Mouse (Mus musculus): Measurements from ENCODE around the gene Banp. TPM values are rescaled to one million over a fixed set of nuclear protein-coding genes. Genes with fewer than 3 reads are reported as not detected.

Gene Banp
- polyA plus RNA-seq, 1 experiment from 2014 or later = 25.3 TPM

GRCm38 (mm10) chr8:121909663-121910062 is 39.9 kb upstream of the Banp start:
- Histone ChIP-seq H3K27ac (no peak overlapping the region), H3K9me3 (replicated peaks) (no peaks in the 10 kb centered on the region), H3K4me1 (replicated peaks) (peaks cover 29% of the 10 kb centered on the region), H3K27me3 (no peaks in the 10 kb centered on the region; the same call in 1 of the 2 replicates), H3K36me3 (no peaks in the 10 kb centered on the region), H3K4me3 (no peak overlapping the region), H3K4me2 (peak overlapping the region; percentile 22; the same call in 1 of the 2 replicates), H3K9ac (no peak overlapping the region)
- no peak for ATAC-seq (replicated peaks; ENCODE audit: insufficient number of reproducible peaks, insufficient read depth, low FRiP score, low read depth)
- 2% methylated on average over 6 of the region's 6 CpGs for WGBS

DNA sequence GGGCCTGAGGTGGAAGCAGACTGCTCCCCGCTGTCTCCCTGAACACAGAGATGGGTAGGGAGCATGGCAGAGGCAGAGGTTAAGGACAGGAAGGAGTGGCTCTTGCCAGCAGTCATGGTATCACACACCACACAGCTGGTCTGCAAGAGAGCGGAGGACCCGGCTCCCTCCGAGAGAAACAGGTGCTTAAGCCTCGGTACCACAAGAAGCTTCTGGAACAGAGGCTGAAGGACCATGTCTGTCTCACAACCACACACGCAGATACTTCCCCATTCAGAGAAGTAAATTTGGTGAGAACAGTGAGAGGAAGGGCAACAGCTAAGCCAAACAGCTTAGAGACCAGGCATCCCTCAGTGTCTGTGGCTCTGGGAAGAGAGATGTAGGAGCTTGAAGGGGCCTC is 38.1 kb upstream of the Banp start:
- H3K36me3 ChIP-seq = no peaks in the 10 kb centered on the region
- peaks cover 3% of the 10 kb centered on the region; the same call in 1 of the 2 replicates for H3K27me3 ChIP-seq
- no peak overlapping the region for H3K27ac ChIP-seq
- 84% methylated on average over 6 of the region's 6 CpGs for WGBS
- H3K9ac ChIP-seq = no peak overlapping the region
- ATAC-seq (replicated peaks; ENCODE audit: insufficient number of reproducible peaks, insufficient read depth, low FRiP score, low read depth) = no peak
- peaks cover 19% of the 10 kb centered on the region for H3K4me1 ChIP-seq (replicated peaks)
- no peak overlapping the region for H3K4me3 ChIP-seq
- H3K9me3 ChIP-seq (replicated peaks) = no peaks in the 10 kb centered on the region
- H3K4me2 ChIP-seq = no peak overlapping the region

DNA sequence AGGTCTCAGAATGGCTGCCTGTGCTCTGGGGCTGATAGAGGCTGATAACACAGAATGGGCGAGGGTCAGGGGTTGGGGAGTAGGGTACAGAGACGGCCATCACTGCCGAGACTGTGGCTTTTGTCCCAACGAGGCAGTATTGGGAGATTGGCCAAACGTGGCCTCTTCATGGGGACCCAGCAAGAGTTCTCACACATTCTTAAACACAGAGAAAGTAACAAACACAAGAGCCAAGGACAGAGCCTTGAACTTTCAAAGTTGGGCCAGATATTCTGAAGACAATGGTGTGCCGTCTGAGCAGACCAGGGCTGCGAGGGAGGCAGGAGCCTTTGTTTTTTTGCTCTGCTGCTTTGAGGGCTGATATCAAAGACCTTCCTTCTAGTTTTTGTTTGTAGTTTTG is 37.6 kb upstream of the Banp start:
- Histone ChIP-seq H3K4me3 (no peak overlapping the region), H3K36me3 (no peaks in the 10 kb centered on the region), H3K9me3 (replicated peaks) (no peaks in the 10 kb centered on the region), H3K9ac (no peak overlapping the region), H3K4me1 (replicated peaks) (peaks cover 13% of the 10 kb centered on the region), H3K4me2 (no peak overlapping the region), H3K27me3 (peaks cover 3% of the 10 kb centered on the region; the same call in 1 of the 2 replicates), H3K27ac (no peak overlapping the region)
- 57% methylated on average over 7 of the region's 7 CpGs for WGBS
- no peak for ATAC-seq (replicated peaks; ENCODE audit: insufficient number of reproducible peaks, insufficient read depth, low FRiP score, low read depth)

GRCm38 (mm10) chr8:121912831-121913230 is 36.7 kb upstream of the Banp start:
- peaks cover 12% of the 10 kb centered on the region for H3K4me1 ChIP-seq (replicated peaks)
- 64% methylated on average over 3 of the region's 3 CpGs for WGBS
- H3K36me3 ChIP-seq = no peaks in the 10 kb centered on the region
- H3K9me3 ChIP-seq (replicated peaks) = no peaks in the 10 kb centered on the region
- H3K4me3 ChIP-seq = no peak overlapping the region
- H3K9ac ChIP-seq = no peak overlapping the region
- no peak for ATAC-seq (replicated peaks; ENCODE audit: insufficient number of reproducible peaks, insufficient read depth, low FRiP score, low read depth)
- no peak overlapping the region for H3K27ac ChIP-seq
- H3K27me3 ChIP-seq = peaks cover 3% of the 10 kb centered on the region; the same call in 1 of the 2 replicates
- no peak overlapping the region for H3K4me2 ChIP-seq

DNA sequence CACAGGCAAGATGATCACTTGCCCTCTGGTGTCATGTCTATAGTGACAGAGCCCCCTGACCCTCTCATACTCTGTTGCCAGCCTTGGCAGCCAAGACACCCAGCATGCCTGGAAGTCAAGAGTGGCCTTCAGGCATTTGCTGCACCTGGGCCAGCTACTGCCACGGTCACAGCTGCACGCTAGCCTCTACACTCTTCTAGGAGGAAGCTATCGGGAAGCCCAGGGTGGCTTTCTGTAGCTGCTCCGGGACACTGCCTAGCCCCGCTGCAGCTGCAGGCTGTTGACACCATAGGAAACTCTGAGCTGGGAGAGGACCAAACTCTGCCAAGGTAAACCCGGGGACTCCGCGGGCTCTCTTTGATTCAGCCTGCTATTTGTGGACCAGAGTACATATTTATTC is 36.2 kb upstream of the Banp start:
- no peak for ATAC-seq (replicated peaks; ENCODE audit: insufficient number of reproducible peaks, insufficient read depth, low FRiP score, low read depth)
- Histone ChIP-seq H3K36me3 (no peaks in the 10 kb centered on the region), H3K4me2 (no peak overlapping the region), H3K27me3 (peaks cover 3% of the 10 kb centered on the region; the same call in 1 of the 2 replicates), H3K4me1 (replicated peaks) (peaks cover 8% of the 10 kb centered on the region), H3K4me3 (no peak overlapping the region), H3K27ac (no peak overlapping the region), H3K9me3 (replicated peaks) (no peaks in the 10 kb centered on the region), H3K9ac (no peak overlapping the region)
- 72% methylated on average over 8 of the region's 8 CpGs for WGBS

- Histone ChIP-seq H3K4me2 (no peak overlapping the region), H3K9me3 (replicated peaks) (no peaks in the 10 kb centered on the region), H3K9ac (no peak overlapping the region), H3K27ac (no peak overlapping the region), H3K4me3 (no peak overlapping the region), H3K4me1 (replicated peaks) (peaks cover 12% of the 10 kb centered on the region; the same call in 1 of the 2 replicates), H3K36me3 (no peaks in the 10 kb centered on the region), H3K27me3 (peaks cover 3% of the 10 kb centered on the region; the same call in 1 of the 2 replicates)
- ATAC-seq (replicated peaks; ENCODE audit: insufficient number of reproducible peaks, insufficient read depth, low FRiP score, low read depth) = no peak
- WGBS = 51% methylated on average over 4 of the region's 4 CpGs
Measured at GRCm38 (mm10) chr8:121919158-121919557, 30.4 kb upstream of the Banp start.

DNA sequence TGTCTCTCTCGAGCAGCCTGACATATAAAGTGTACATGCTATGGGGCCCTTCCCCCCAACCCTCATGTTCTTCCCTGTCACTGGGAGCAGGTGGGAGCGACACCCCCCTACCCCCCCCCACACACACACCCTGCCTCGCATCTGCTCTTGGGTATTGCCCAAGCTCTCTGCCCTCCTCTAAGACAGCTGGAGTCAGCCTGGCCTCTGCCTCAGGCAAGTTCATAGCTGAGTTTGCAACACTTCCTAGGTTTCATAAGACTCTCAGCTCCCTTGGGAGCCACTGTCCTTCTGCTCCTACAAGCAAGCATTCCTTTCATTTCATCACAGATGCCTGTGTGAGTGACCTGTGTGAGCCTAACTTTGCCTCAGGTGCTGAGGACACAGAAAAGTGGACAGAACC is 29.8 kb upstream of the Banp start:
- no peak overlapping the region for H3K27ac ChIP-seq
- H3K9me3 ChIP-seq (replicated peaks) = no peaks in the 10 kb centered on the region
- no peak overlapping the region for H3K4me2 ChIP-seq
- no peaks in the 10 kb centered on the region for H3K36me3 ChIP-seq
- no peak overlapping the region for H3K4me3 ChIP-seq
- H3K4me1 ChIP-seq (replicated peaks) = peaks cover 12% of the 10 kb centered on the region; the same call in 1 of the 2 replicates
- no peak overlapping the region for H3K9ac ChIP-seq
- 41% methylated on average over 3 of the region's 3 CpGs for WGBS
- peaks cover 2% of the 10 kb centered on the region; the same call in 1 of the 2 replicates for H3K27me3 ChIP-seq
- ATAC-seq (replicated peaks; ENCODE audit: insufficient number of reproducible peaks, insufficient read depth, low FRiP score, low read depth) = no peak

GRCm38 (mm10) chr8:121921582-121921981 is 28.0 kb upstream of the Banp start:
- Histone ChIP-seq H3K9me3 (replicated peaks) (no peaks in the 10 kb centered on the region), H3K27me3 (no peaks in the 10 kb centered on the region), H3K27ac (no peak overlapping the region), H3K4me2 (no peak overlapping the region), H3K36me3 (no peaks in the 10 kb centered on the region), H3K9ac (no peak overlapping the region), H3K4me3 (no peak overlapping the region), H3K4me1 (replicated peaks) (peaks cover 12% of the 10 kb centered on the region; the same call in 1 of the 2 replicates)
- ATAC-seq (replicated peaks; ENCODE audit: insufficient number of reproducible peaks, insufficient read depth, low FRiP score, low read depth) = no peak
- WGBS = 72% methylated on average over 8 of the region's 8 CpGs

GRCm38 (mm10) chr8:121922101-121922500 is 27.4 kb upstream of the Banp start:
- Histone ChIP-seq H3K4me1 (replicated peaks) (peaks cover 12% of the 10 kb centered on the region; the same call in 1 of the 2 replicates), H3K9ac (no peak overlapping the region)
- ATAC-seq (replicated peaks; ENCODE audit: insufficient number of reproducible peaks, insufficient read depth, low FRiP score, low read depth) = peak; percentile 85

DNA sequence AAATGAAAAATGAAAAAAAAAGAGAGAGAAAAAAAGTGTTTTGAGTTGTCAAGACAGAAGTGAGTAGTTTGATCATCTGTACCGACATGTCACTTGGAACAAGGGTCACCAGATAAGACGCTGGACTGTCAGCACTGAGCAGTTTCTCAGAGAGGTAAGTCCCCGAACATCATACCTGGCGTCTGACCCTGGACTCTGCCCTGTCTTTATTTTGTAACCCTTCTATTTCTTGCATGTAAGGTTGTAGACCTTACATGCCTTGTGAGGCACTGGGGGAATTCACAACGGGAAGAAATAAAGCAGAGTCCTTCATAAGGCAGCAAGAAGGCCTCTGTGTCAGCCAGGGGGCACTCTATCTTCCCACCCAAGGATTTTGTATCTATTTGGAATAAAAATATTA is 24.9 kb upstream of the Banp start:
- Histone ChIP-seq H3K27me3 (no peaks in the 10 kb centered on the region), H3K4me3 (no peak overlapping the region), H3K9ac (no peak overlapping the region), H3K4me2 (no peak overlapping the region), H3K27ac (no peak overlapping the region), H3K36me3 (no peaks in the 10 kb centered on the region), H3K9me3 (replicated peaks) (no peaks in the 10 kb centered on the region), H3K4me1 (replicated peaks) (peaks cover 12% of the 10 kb centered on the region; the same call in 1 of the 2 replicates)
- no peak for ATAC-seq (replicated peaks; ENCODE audit: insufficient number of reproducible peaks, insufficient read depth, low FRiP score, low read depth)
- 70% methylated on average over 5 of the region's 5 CpGs for WGBS

More at GRCm38 (mm10) chr8:121922101-121922500, 27.4 kb upstream of the Banp start:
- WGBS = 47% methylated on average over 8 of the region's 8 CpGs
- Histone ChIP-seq H3K4me3 (no peak overlapping the region), H3K36me3 (no peaks in the 10 kb centered on the region), H3K4me2 (no peak overlapping the region), H3K27me3 (no peaks in the 10 kb centered on the region), H3K27ac (peak overlapping the region; percentile 31; the same call in 1 of the 2 replicates), H3K9me3 (replicated peaks) (no peaks in the 10 kb centered on the region)

GRCm38 (mm10) chr8:121925624-121926023 is 23.9 kb upstream of the Banp start:
- ATAC-seq (replicated peaks; ENCODE audit: insufficient number of reproducible peaks, insufficient read depth, low FRiP score, low read depth) = no peak
- H3K27ac ChIP-seq = no peak overlapping the region
- H3K4me2 ChIP-seq = no peak overlapping the region
- no peaks in the 10 kb centered on the region for H3K27me3 ChIP-seq
- H3K9me3 ChIP-seq (replicated peaks) = no peaks in the 10 kb centered on the region
- WGBS = 29% methylated on average over 10 of the region's 10 CpGs
- H3K9ac ChIP-seq = no peak overlapping the region
- H3K36me3 ChIP-seq = no peaks in the 10 kb centered on the region
- no peak overlapping the region for H3K4me3 ChIP-seq
- peaks cover 12% of the 10 kb centered on the region; the same call in 1 of the 2 replicates for H3K4me1 ChIP-seq (replicated peaks)

- Histone ChIP-seq H3K4me1 (replicated peaks) (peaks cover 11% of the 10 kb centered on the region; the same call in 1 of the 2 replicates), H3K36me3 (no peaks in the 10 kb centered on the region), H3K9ac (no peak overlapping the region), H3K27ac (no peak overlapping the region), H3K9me3 (replicated peaks) (no peaks in the 10 kb centered on the region), H3K4me3 (no peak overlapping the region), H3K27me3 (no peaks in the 10 kb centered on the region), H3K4me2 (no peak overlapping the region)
- WGBS = 59% methylated on average over 8 of the region's 8 CpGs
- ATAC-seq (replicated peaks; ENCODE audit: insufficient number of reproducible peaks, insufficient read depth, low FRiP score, low read depth) = no peak
Measured at GRCm38 (mm10) chr8:121926266-121926665, 23.3 kb upstream of the Banp start.
